Mouse (Mus musculus) stomach, embryonic 14.5 days (tissue): ENCODE data around the gene Gm20736. TPM values are rescaled to one million over a fixed set of nuclear protein-coding genes. Genes with fewer than 3 reads are reported as not detected.
"Not testable (repeated sequence)": the region's sequence is repeated elsewhere in the genome, so short reads cannot be mapped to it uniquely, and the experiment has no call there.

ENCODE experiments used
- ATAC-seq: fragments of 200-750 bp; cut with Nextera tagmentation; 2 replicates; pipeline ENCODE4 v1.8.0; 2017; ENCODE audit warnings: low read depth, moderate TSS enrichment; ENCODE audit not compliant: insufficient number of reproducible peaks, insufficient read depth, low FRiP score
- H3K27ac ChIP-seq: fragments of 300-500 bp; sonication (generic); 2 replicates; pipeline ENCODE4 v1.5.1; 2014; ENCODE audit warnings: mild to moderate bottlenecking, low read length, moderate library complexity, mixed read lengths
- H3K27me3 ChIP-seq: fragments of 300-500 bp; sonication (generic); 2 replicates; pipeline ENCODE4 v1.6.1; 2014; ENCODE audit warnings: low read length, control low read depth, mixed read lengths; ENCODE audit not compliant: control insufficient read depth, insufficient read depth
- H3K36me3 ChIP-seq: fragments of 300-500 bp; sonication (generic); 2 replicates; pipeline ENCODE4 v1.6.1; 2014; ENCODE audit warnings: mild to moderate bottlenecking, control low read depth, low read length, moderate library complexity, mixed read lengths; ENCODE audit not compliant: control insufficient read depth, insufficient read depth
- H3K4me1 ChIP-seq: fragments of 300-500 bp; sonication (generic); 2 replicates; pipeline ENCODE4 v1.6.1; 2014; ENCODE audit warnings: low read length, control low read depth, mixed read lengths; ENCODE audit not compliant: control insufficient read depth, insufficient read depth
- H3K4me2 ChIP-seq: fragments of 300-500 bp; sonication (generic); replicated peaks from 2 replicates; pipeline ENCODE4 v1.6.1; 2014; ENCODE audit warnings: low read depth, low read length, control low read depth
- H3K4me3 ChIP-seq: fragments of 300-500 bp; sonication (generic); 2 replicates; pipeline ENCODE4 v1.5.1; 2014; ENCODE audit warnings: low read depth, low read length, control low read depth
- H3K9ac ChIP-seq: fragments of 300-500 bp; sonication (generic); replicated peaks from 2 replicates; pipeline ENCODE4 v1.6.1; 2014; ENCODE audit warnings: low read depth, mild to moderate bottlenecking, control low read depth, low read length, moderate library complexity, mixed read lengths
- H3K9me3 ChIP-seq: fragments of 300-500 bp; sonication (generic); 2 replicates; pipeline ENCODE4 v1.6.1; 2016; ENCODE audit warnings: low read depth, low read length, control low read depth; ENCODE audit not compliant: control insufficient read depth
- WGBS: fragments of 180-500 bp; shearing (Covaris S2); extraction: QIAGEN DNeasy Blood & Tissue Kit; methylation state at CpG from one replicate; pipeline ENCODE4 v1.1.7; 2014; 5-methylcytosine and 5-hydroxymethylcytosine counted together
- polyA plus RNA-seq: library from polyadenylated mRNA; unstranded; fragments of >200 nt; fragmentation: Nextera tagmentation; extraction: Ambion mirVana; gene quantifications from 2 replicates; pipeline ENCODE4 v1.2.1, GENCODE M21; 2014

The Gm20736 gene
- not detected in 2 replicates for polyA plus RNA-seq

- not testable (repeated sequence) for H3K27ac ChIP-seq, H3K4me2 ChIP-seq, H3K4me1 ChIP-seq, H3K27me3 ChIP-seq, H3K9me3 ChIP-seq, H3K4me3 ChIP-seq, H3K9ac ChIP-seq, ATAC-seq, H3K36me3 ChIP-seq
- WGBS: no CpG with 5 or more reads among the region's 5 CpGs
These were observed at the start of gene Gm20736 for GRCm38 (mm10) chrY:65377390-65377789. Gene Gm20736, plus strand, starts transcription at chrY:65377690.

Other genes with a start within 250 kb of the Gm20736 start
- gene Gm20924, start 170.2 kb upstream of the Gm20736 start, polyA plus RNA-seq: not detected in 2 replicates